Mouse (Mus musculus) spleen, adult 2 months (tissue): ENCODE measurements around the gene Rgs3.

Experiments used
- CTCF ChIP-seq: fragments of 200-500 bp; IDR thresholded peaks from 2 replicates; pipeline ENCODE4 v1.5.1; 2011; ENCODE audit warnings: mild to moderate bottlenecking, inconsistent platforms; ENCODE audit not compliant: insufficient read depth, insufficient read length, insufficient replicate concordance; ENCODE audit errors: extremely low read depth
- POLR2A ChIP-seq: fragments of 200-500 bp; IDR thresholded peaks from 2 replicates; pipeline ENCODE4 v1.6.1; 2011; ENCODE audit warnings: low read depth, low read length, inconsistent platforms

- no peak for TF ChIP-seq POLR2A
- no peak for TF ChIP-seq CTCF
These were observed 47.3 kb downstream of the Rgs3 start for GRCm38 (mm10) chr4:62606905-62607304.
